Mouse (Mus musculus): ENCODE data around the gene Rmi1. TPM values are rescaled to one million over a fixed set of nuclear protein-coding genes. Genes with fewer than 3 reads are reported as not detected.
"Not testable (repeated sequence)": the region's sequence is repeated elsewhere in the genome, so short reads cannot be mapped to it uniquely, and the experiment has no call there.

The Rmi1 gene
- polyA plus RNA-seq, 1 experiment from 2014 or later: 22.7 TPM

DNA sequence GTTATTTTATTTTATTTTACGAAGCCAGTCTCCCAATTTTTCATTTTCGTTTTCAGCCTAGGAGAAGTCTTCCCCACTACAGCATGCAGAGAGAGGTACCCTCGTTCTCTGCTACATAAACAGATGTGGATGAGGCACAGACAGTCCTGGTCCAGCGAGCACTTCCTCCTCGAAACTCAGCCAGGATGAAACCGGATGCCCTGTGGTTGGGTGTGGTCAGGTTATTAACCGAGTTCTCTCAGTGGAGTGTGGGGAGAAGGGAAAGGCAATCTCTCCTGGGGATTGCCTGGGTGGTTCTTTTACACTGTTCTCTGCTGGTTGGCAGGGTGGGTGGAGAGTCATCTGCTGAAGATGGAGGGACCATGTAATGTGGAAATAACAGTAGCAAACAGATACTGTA lies 41.7 kb downstream of the Rmi1 start:
- Histone ChIP-seq H3K9ac (ENCODE audit: low read depth, low read length) (no peak overlapping the region), H3K4me1 (ENCODE audit: control insufficient read depth, insufficient read depth, low read length) (no peaks in the 10 kb centered on the region), H3K27me3 (ENCODE audit: control insufficient read depth, insufficient read depth, low read length) (no peaks in the 10 kb centered on the region), H3K4me2 (no peak overlapping the region), H3K36me3 (ENCODE audit: control insufficient read depth, insufficient read depth, low read length) (no peaks in the 10 kb centered on the region), H3K9me3 (replicated peaks; ENCODE audit: control insufficient read depth, low read length) (no peaks in the 10 kb centered on the region), H3K27ac (ENCODE audit: low read depth, low read length) (no peak overlapping the region), H3K4me3 (ENCODE audit: low read depth, low read length) (no peak overlapping the region)
- WGBS (ENCODE audit: insufficient replicate concordance): 47% methylated on average over 7 of the region's 7 CpGs
- ATAC-seq (replicated peaks; ENCODE audit: insufficient number of reproducible peaks, low FRiP score, low TSS enrichment): no peak

DNA sequence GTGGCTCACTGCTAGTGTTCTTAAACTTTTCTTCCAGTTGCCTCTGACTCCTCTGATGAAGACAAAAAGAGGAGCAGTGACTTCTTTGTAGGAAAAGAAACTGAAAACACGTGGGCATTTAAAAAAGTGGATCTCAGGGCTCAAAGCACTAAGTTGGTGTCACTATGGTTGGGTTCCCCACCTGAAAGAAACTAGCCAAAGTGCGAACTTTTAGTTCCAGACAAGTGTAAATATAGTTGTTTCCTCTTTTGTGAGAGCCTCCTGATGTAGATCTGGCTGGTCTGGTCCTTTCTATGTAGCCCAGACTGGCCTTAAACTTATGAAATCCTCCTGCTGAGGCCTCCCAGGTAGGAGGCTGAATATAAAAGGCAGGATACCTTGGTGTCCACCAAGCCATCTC lies 44.5 kb downstream of the Rmi1 start:
- WGBS (ENCODE audit: insufficient replicate concordance): 74% methylated on average over 2 of the region's 2 CpGs
- H3K9ac ChIP-seq (ENCODE audit: low read depth, low read length): no peak overlapping the region
- H3K36me3 ChIP-seq (ENCODE audit: control insufficient read depth, insufficient read depth, low read length): no peaks in the 10 kb centered on the region
- H3K9me3 ChIP-seq (replicated peaks; ENCODE audit: control insufficient read depth, low read length): no peaks in the 10 kb centered on the region
- H3K4me3 ChIP-seq (ENCODE audit: low read depth, low read length): no peak overlapping the region
- no peaks in the 10 kb centered on the region for H3K27me3 ChIP-seq (ENCODE audit: control insufficient read depth, insufficient read depth, low read length)
- H3K4me2 ChIP-seq: no peak overlapping the region
- ATAC-seq (replicated peaks; ENCODE audit: insufficient number of reproducible peaks, low FRiP score, low TSS enrichment): no peak
- H3K4me1 ChIP-seq (ENCODE audit: control insufficient read depth, insufficient read depth, low read length): no peaks in the 10 kb centered on the region
- no peak overlapping the region for H3K27ac ChIP-seq (ENCODE audit: low read depth, low read length)

DNA sequence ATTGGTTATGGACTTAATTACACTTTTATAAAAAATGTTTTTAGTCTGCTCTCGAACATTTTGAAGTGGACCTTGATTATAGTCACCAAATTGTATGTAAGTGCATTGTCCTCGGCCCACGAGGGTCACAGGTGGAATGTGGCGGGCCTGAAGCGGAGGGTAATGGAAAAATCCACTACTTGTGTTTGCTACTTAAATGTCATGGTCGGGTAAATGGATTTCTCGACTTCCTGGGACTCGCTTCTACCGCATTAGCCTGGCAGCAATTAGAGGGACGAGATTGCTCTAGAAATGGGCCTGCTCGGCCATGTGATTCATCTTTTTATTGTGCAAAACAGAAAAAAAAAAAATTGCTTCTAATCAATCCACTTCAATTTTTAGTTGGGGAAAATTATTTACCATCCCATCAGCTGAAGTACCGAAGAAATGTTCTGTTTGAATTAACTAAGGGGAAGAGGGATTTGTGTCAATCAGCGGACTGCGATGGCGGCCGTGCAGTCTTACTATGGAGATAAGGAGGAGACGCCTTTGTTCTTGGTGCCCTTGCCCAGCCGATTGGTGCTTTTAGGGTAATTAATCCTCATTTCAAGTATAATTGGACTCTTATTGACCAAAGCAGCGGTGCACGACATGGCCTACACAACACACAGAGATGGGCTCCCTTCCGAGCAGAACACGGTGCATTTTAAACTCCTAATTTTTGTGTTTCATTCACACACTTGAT lies 48.6 kb downstream of the Rmi1 start:
- no peak overlapping the region for H3K27ac ChIP-seq (ENCODE audit: low read depth, low read length)
- no peak overlapping the region for H3K9ac ChIP-seq (ENCODE audit: low read depth, low read length)
- H3K4me1 ChIP-seq (ENCODE audit: control insufficient read depth, insufficient read depth, low read length): no peaks in the 10 kb centered on the region
- H3K4me2 ChIP-seq: no peak overlapping the region
- 79% methylated on average over 22 of the region's 22 CpGs for WGBS (ENCODE audit: insufficient replicate concordance)
- no peaks in the 10 kb centered on the region for H3K36me3 ChIP-seq (ENCODE audit: control insufficient read depth, insufficient read depth, low read length)
- H3K9me3 ChIP-seq (replicated peaks; ENCODE audit: control insufficient read depth, low read length): no peaks in the 10 kb centered on the region
- ATAC-seq (replicated peaks; ENCODE audit: insufficient number of reproducible peaks, low FRiP score, low TSS enrichment): no peak
- no peak overlapping the region for H3K4me3 ChIP-seq (ENCODE audit: low read depth, low read length)
- H3K27me3 ChIP-seq (ENCODE audit: control insufficient read depth, insufficient read depth, low read length): peaks cover 5% of the 10 kb centered on the region; the same call in 1 of the 2 replicates

DNA sequence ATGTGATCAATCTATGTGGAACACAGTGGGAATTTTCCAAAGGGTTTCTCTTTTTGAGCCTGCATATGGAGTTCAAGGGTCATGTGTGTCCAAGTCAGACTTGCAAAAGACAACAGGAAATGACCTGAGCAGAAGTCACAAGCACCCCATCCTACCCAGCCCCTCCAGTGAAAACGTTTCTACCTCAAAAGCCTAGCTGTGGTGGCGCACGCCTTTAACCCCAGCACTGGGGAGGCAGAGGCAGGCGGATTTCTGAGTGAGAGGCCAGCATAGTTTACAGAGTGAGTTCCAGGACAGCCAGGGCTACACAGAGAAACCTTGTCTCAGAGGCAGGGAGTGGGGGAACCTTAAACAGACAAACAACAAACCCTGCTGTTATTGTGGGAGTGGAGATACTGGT lies 50.2 kb downstream of the Rmi1 start:
- Histone ChIP-seq H3K27ac (ENCODE audit: low read depth, low read length) (no peak overlapping the region), H3K4me2 (peak overlapping the region; percentile 68; the same call in 1 of the 2 replicates), H3K4me3 (ENCODE audit: low read depth, low read length) (no peak overlapping the region), H3K36me3 (ENCODE audit: control insufficient read depth, insufficient read depth, low read length) (no peaks in the 10 kb centered on the region), H3K9me3 (replicated peaks; ENCODE audit: control insufficient read depth, low read length) (no peaks in the 10 kb centered on the region), H3K27me3 (ENCODE audit: control insufficient read depth, insufficient read depth, low read length) (peaks cover 6% of the 10 kb centered on the region; the same call in 1 of the 2 replicates), H3K9ac (ENCODE audit: low read depth, low read length) (no peak overlapping the region), H3K4me1 (ENCODE audit: control insufficient read depth, insufficient read depth, low read length) (no peaks in the 10 kb centered on the region)
- ATAC-seq (replicated peaks; ENCODE audit: insufficient number of reproducible peaks, low FRiP score, low TSS enrichment): no peak
- 60% methylated on average over 4 of the region's 4 CpGs for WGBS (ENCODE audit: insufficient replicate concordance)

DNA sequence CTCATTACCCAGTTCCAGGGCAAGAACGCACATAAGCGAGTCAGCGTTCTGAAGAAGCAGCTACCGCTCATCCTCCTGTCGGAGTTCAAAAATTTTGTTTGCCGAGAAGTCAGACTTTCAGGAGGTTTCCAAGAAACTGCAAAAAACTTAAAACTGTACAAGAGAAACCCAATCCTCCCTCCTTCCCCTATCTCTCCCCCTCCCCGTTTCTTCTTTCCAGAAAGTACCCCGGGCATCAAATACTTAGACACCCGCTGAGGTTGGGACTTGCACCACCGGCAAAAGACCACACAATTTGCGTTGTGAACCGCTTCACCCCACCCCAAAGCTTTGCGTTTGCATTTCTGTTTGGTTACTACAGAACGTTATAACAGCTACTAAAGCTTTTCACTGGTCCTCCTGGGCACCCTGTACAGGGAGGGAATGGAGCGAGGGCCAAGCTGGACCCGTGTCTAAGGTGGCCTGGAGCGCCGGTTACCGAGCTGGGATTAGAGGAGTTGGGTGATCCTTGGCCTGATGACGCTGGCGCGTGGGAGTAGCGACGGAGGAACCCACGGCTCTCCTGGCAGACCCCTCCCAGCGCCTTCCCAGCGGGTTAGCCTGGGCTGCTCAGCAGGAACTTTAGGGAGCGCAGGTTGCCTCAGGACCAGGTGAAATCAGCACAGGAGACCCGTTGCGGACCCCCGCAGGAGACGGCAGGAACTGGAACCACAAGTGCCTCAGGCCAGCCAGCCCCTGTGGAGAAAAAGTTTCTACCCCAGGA lies 50.8 kb downstream of the Rmi1 start:
- WGBS (ENCODE audit: insufficient replicate concordance): 11% methylated on average over 32 of the region's 32 CpGs
- Histone ChIP-seq H3K27ac (ENCODE audit: low read depth, low read length) (no peak overlapping the region), H3K36me3 (ENCODE audit: control insufficient read depth, insufficient read depth, low read length) (no peaks in the 10 kb centered on the region), H3K9me3 (replicated peaks; ENCODE audit: control insufficient read depth, low read length) (no peaks in the 10 kb centered on the region), H3K4me1 (ENCODE audit: control insufficient read depth, insufficient read depth, low read length) (no peaks in the 10 kb centered on the region), H3K4me3 (ENCODE audit: low read depth, low read length) (peak overlapping the region; percentile 47), H3K9ac (ENCODE audit: low read depth, low read length) (peak overlapping the region; percentile 63), H3K27me3 (ENCODE audit: control insufficient read depth, insufficient read depth, low read length) (peaks cover 6% of the 10 kb centered on the region; the same call in 1 of the 2 replicates), H3K4me2 (peak overlapping the region; percentile 68)
- no peak for ATAC-seq (replicated peaks; ENCODE audit: insufficient number of reproducible peaks, low FRiP score, low TSS enrichment)

DNA sequence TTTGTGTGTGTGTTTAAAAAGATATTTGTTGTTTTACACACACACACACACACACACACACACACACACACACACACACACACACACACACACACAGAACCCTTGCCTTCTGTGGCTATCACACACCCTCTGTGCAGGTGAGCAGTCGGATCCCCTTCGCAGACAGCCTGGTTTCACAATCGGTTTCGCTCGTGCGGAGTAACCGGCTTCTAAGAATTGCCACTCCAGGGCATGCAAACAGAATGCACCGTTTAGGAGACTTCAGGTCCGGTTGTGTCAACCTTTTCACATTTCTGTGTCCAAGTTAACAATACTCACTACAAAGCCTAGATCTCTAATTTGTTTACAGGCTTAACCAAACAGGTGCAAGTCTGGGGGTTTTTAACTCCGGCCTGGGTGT lies 51.5 kb downstream of the Rmi1 start:
- 32% methylated on average over 10 of the region's 10 CpGs for WGBS (ENCODE audit: insufficient replicate concordance)
- Histone ChIP-seq H3K27me3 (ENCODE audit: control insufficient read depth, insufficient read depth, low read length) (peaks cover 6% of the 10 kb centered on the region; the same call in 1 of the 2 replicates), H3K4me1 (ENCODE audit: control insufficient read depth, insufficient read depth, low read length) (no peaks in the 10 kb centered on the region), H3K9ac (ENCODE audit: low read depth, low read length) (no peak overlapping the region), H3K9me3 (replicated peaks; ENCODE audit: control insufficient read depth, low read length) (no peaks in the 10 kb centered on the region), H3K4me3 (ENCODE audit: low read depth, low read length) (peak overlapping the region; percentile 47), H3K36me3 (ENCODE audit: control insufficient read depth, insufficient read depth, low read length) (no peaks in the 10 kb centered on the region), H3K4me2 (peak overlapping the region; percentile 68), H3K27ac (ENCODE audit: low read depth, low read length) (no peak overlapping the region)
- ATAC-seq (replicated peaks; ENCODE audit: insufficient number of reproducible peaks, low FRiP score, low TSS enrichment): no peak

DNA sequence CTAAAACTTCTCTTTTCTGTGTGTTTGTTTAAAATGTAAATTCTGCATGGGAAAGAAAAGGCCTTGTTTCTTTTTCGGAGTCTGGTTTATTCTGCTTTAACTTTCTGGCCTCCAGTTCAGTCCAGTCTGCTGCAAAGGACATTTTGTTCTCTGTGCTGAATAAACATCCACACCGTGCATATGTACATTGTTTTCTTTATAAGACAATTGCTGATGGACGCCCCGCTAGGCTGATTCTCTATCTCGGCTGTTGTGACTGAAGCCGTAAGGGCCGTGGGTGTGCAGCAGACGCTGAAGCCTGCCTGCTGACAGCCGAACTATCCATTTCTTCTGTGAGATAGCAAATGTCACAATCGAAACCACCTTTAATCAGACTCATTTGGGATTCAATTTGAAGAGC lies 54.5 kb downstream of the Rmi1 start:
- H3K4me2 ChIP-seq: no peak overlapping the region
- no peak overlapping the region for H3K27ac ChIP-seq (ENCODE audit: low read depth, low read length)
- no peak for ATAC-seq (replicated peaks; ENCODE audit: insufficient number of reproducible peaks, low FRiP score, low TSS enrichment)
- WGBS (ENCODE audit: insufficient replicate concordance): 57% methylated on average over 10 of the region's 10 CpGs
- no peak overlapping the region for H3K4me3 ChIP-seq (ENCODE audit: low read depth, low read length)
- no peaks in the 10 kb centered on the region for H3K9me3 ChIP-seq (replicated peaks; ENCODE audit: control insufficient read depth, low read length)
- H3K36me3 ChIP-seq (ENCODE audit: control insufficient read depth, insufficient read depth, low read length): no peaks in the 10 kb centered on the region
- H3K27me3 ChIP-seq (ENCODE audit: control insufficient read depth, insufficient read depth, low read length): peaks cover 6% of the 10 kb centered on the region; the same call in 1 of the 2 replicates
- no peaks in the 10 kb centered on the region for H3K4me1 ChIP-seq (ENCODE audit: control insufficient read depth, insufficient read depth, low read length)
- no peak overlapping the region for H3K9ac ChIP-seq (ENCODE audit: low read depth, low read length)

DNA sequence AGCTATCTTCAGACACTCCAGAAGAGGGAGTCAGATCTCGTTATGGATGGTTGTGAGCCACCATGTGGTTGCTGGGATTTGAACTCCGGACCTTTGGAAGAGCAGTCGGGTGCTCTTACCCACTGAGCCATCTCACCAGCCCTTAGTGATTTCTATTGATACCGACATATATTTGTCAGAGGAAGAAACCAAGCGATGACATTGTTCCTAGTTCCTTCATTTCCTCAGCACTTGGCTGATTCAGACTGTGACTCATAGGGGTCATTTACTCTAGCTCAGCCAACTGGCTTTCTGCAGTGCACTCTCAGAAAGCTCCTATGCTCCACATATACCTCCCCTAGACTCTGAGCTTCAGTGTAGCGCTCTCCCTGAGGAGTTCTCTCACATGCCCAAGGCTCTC lies 56.8 kb downstream of the Rmi1 start:
- not testable (repeated sequence) for ATAC-seq (replicated peaks; ENCODE audit: insufficient number of reproducible peaks, low FRiP score, low TSS enrichment); H3K36me3 ChIP-seq (ENCODE audit: control insufficient read depth, insufficient read depth, low read length); H3K27me3 ChIP-seq (ENCODE audit: control insufficient read depth, insufficient read depth, low read length); H3K4me3 ChIP-seq (ENCODE audit: low read depth, low read length); H3K4me2 ChIP-seq; H3K9me3 ChIP-seq (replicated peaks; ENCODE audit: control insufficient read depth, low read length); H3K9ac ChIP-seq (ENCODE audit: low read depth, low read length); H3K27ac ChIP-seq (ENCODE audit: low read depth, low read length); H3K4me1 ChIP-seq (ENCODE audit: control insufficient read depth, insufficient read depth, low read length)
- WGBS (ENCODE audit: insufficient replicate concordance): 84% methylated on average over 5 of the region's 6 CpGs
